Mouse (Mus musculus): ENCODE results near the gene Fcrl6. TPM values are rescaled to one million over a fixed set of nuclear protein-coding genes. Genes with fewer than 3 reads are reported as not detected.

Gene Fcrl6
- total RNA-seq, 1 experiment, result not detected

DNA sequence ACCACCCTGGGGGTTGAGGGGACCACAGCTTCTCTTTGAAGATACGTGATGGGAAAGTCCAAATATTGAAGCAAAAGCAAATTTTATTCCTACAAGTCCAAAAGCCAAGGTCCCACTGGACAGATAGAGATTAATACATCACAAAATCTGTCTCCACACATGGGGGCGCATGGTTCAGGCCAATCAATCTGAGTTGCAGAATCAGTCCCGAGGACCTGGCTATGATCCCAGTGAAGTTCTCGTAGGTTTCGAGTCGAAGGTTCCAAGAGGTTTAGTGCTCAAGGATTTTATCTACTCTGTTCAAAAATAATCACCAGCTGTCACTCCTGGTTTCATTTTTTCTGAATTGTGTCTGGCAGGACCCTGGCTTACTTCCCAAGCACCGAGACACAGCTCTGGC, 51.3 kb downstream of the Fcrl6 start:
- H3K27ac ChIP-seq (ENCODE audit: insufficient read depth, low read depth, low read length, poor library complexity, severe bottlenecking), result no peak overlapping the region
- H3K36me3 ChIP-seq (ENCODE audit: control insufficient read depth, insufficient read depth, low read length, poor library complexity, severe bottlenecking), result no peaks in the 10 kb centered on the region
- no peak overlapping the region for H3K4me3 ChIP-seq (ENCODE audit: insufficient read depth in 1 of 2, low read depth in 1 of 2, low read length in 2 of 2, poor library complexity in 1 of 2, severe bottlenecking in 1 of 2)
- H3K9me3 ChIP-seq (ENCODE audit: control insufficient read depth, insufficient read depth, low read depth, low read length), result no peaks in the 10 kb centered on the region
- in situ Hi-C loops (cut with MboI; ENCODE audit: low sequenced_read_pairs in 2 of 2, unreplicated experiment in 2 of 2), result no loop called here
- TF ChIP-seq ZNF384 (IDR thresholded peaks at IDR 0.05; ENCODE audit: low read depth, low read length) (no peak), ZC3H11A (IDR thresholded peaks at IDR 0.05; ENCODE audit: borderline replicate concordance, low read depth, low read length) (no peak), CHD2 (IDR thresholded peaks at IDR 0.05; ENCODE audit: low read depth, low read length) (no peak), MAFK (IDR thresholded peaks at IDR 0.05; ENCODE audit: insufficient read depth, low read depth, low read length) (no peak), HCFC1 (IDR thresholded peaks at IDR 0.05; ENCODE audit: borderline replicate concordance, insufficient read depth, low read length) (no peak)
- peaks cover 2 to 9% of the 10 kb centered on the region in 2 experiments; a peak in 3 of 4 replicates for H3K4me1 ChIP-seq (ENCODE audit: control insufficient read depth in 2 of 2, insufficient read depth in 2 of 2, low read length in 2 of 2, poor library complexity in 1 of 2)
- no peak for DNase-seq (ENCODE audit: low read depth, low spot score)
- H3K9ac ChIP-seq (ENCODE audit: insufficient read depth, low read depth, low read length, poor library complexity, severe bottlenecking), result no peak overlapping the region

DNA sequence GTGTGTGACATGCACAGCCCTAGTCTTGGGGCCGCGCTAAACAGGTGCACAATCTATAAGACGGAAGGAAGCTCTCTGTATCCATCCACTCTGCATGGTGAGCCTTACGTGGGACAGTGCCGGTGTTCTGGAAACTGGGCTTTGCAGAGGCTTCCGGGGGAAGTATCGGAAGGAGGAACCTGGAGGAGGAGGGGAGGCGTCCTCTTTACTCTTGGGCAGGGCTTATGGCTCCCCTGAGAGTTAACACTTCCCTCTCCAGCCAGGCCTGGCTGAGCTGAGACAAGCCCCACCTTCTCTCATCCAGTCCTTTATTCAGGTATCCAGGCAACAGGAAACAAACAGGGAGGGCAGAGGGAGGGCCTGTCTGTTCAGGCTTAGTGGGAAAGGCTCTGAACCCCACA, 51.8 kb downstream of the Fcrl6 start:
- no peaks in the 10 kb centered on the region for H3K9me3 ChIP-seq (ENCODE audit: control insufficient read depth, insufficient read depth, low read depth, low read length)
- in situ Hi-C loops (cut with MboI; ENCODE audit: low sequenced_read_pairs in 2 of 2, unreplicated experiment in 2 of 2), result no loop called here
- H3K36me3 ChIP-seq (ENCODE audit: control insufficient read depth, insufficient read depth, low read length, poor library complexity, severe bottlenecking), result no peaks in the 10 kb centered on the region
- H3K27ac ChIP-seq (ENCODE audit: insufficient read depth, low read depth, low read length, poor library complexity, severe bottlenecking), result no peak overlapping the region
- H3K9ac ChIP-seq (ENCODE audit: insufficient read depth, low read depth, low read length, poor library complexity, severe bottlenecking), result peak overlapping the region; percentile 46
- DNase-seq (ENCODE audit: low read depth, low spot score), result peak; percentile 47
- H3K4me1 ChIP-seq (ENCODE audit: control insufficient read depth in 2 of 2, insufficient read depth in 2 of 2, low read length in 2 of 2, poor library complexity in 1 of 2), result peaks cover 2 to 9% of the 10 kb centered on the region in 2 experiments; a peak in 3 of 4 replicates
- H3K4me3 ChIP-seq (ENCODE audit: insufficient read depth in 1 of 2, low read depth in 1 of 2, low read length in 2 of 2, poor library complexity in 1 of 2, severe bottlenecking in 1 of 2), result peak overlapping the region; percentile 57 to 66
- TF ChIP-seq ZNF384 (IDR thresholded peaks at IDR 0.05; ENCODE audit: low read depth, low read length), result no peak
- no peak for TF ChIP-seq MAFK (IDR thresholded peaks at IDR 0.05; ENCODE audit: insufficient read depth, low read depth, low read length)
- no peak for TF ChIP-seq HCFC1 (IDR thresholded peaks at IDR 0.05; ENCODE audit: borderline replicate concordance, insufficient read depth, low read length)
- TF ChIP-seq CHD2 (IDR thresholded peaks at IDR 0.05; ENCODE audit: low read depth, low read length), result no peak
- no peak for TF ChIP-seq ZC3H11A (IDR thresholded peaks at IDR 0.05; ENCODE audit: borderline replicate concordance, low read depth, low read length)

DNA sequence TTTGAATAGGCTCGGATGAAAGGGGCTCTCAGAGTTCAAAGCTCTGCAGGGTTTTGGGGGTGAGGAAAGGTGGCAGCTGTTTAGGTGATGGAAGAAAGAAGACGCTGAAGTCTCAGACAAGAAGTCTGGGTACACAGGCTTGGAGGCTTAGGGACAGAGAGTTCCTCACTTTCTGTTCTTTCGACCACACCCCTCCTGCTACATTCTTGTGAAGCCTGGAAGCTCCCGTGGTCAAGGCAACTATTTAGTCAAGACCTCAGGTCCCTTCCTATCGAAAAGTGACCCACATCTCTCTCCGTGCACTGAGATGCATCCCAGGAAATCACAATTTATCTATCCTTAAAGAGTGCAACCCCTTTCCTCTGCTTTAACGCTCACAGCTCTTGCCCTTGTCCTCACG, 52.6 kb downstream of the Fcrl6 start:
- H3K4me3 ChIP-seq (ENCODE audit: insufficient read depth in 1 of 2, low read depth in 1 of 2, low read length in 2 of 2, poor library complexity in 1 of 2, severe bottlenecking in 1 of 2), result peak overlapping the region in 1 of 2 experiments; percentile 66; a peak in 3 of 4 replicates
- no peak for DNase-seq (ENCODE audit: low read depth, low spot score)
- peaks cover 2 to 11% of the 10 kb centered on the region in 2 experiments; a peak in 3 of 4 replicates for H3K4me1 ChIP-seq (ENCODE audit: control insufficient read depth in 2 of 2, insufficient read depth in 2 of 2, low read length in 2 of 2, poor library complexity in 1 of 2)

DNA sequence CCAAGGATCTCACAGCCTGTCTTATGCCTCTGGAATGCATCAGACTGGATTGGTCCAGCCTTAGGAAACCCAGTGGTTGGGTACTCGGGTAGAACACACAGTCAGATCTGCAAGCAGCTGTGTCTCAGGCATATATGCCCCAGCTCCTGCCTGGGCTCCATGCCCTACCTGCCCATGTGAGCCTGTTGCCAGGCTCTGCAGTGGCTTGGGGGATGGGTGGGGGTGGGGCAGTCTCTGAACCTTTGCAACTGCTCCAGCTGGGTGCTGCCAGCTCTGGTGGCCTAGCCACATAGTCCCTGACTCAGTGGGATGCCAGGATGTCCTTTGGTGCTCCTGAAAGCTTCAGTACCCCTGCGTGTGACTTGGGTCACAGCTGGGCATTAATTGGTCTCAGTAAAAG, 53.0 kb downstream of the Fcrl6 start:
- Histone ChIP-seq H3K9ac (ENCODE audit: insufficient read depth, low read depth, low read length, poor library complexity, severe bottlenecking) (no peak overlapping the region), H3K9me3 (ENCODE audit: control insufficient read depth, insufficient read depth, low read depth, low read length) (no peaks in the 10 kb centered on the region), H3K4me3 (ENCODE audit: insufficient read depth in 1 of 2, low read depth in 1 of 2, low read length in 2 of 2, poor library complexity in 1 of 2, severe bottlenecking in 1 of 2) (no peak overlapping the region), H3K36me3 (ENCODE audit: control insufficient read depth, insufficient read depth, low read length, poor library complexity, severe bottlenecking) (no peaks in the 10 kb centered on the region), H3K27ac (ENCODE audit: insufficient read depth, low read depth, low read length, poor library complexity, severe bottlenecking) (no peak overlapping the region), H3K4me1 (ENCODE audit: control insufficient read depth in 2 of 2, insufficient read depth in 2 of 2, low read length in 2 of 2, poor library complexity in 1 of 2) (peaks cover 2 to 11% of the 10 kb centered on the region in 2 experiments; a peak in 3 of 4 replicates)
- in situ Hi-C loops (cut with MboI; ENCODE audit: low sequenced_read_pairs in 2 of 2, unreplicated experiment in 2 of 2), result no loop called here
- DNase-seq (ENCODE audit: low read depth, low spot score), result no peak
- TF ChIP-seq CHD2 (IDR thresholded peaks at IDR 0.05; ENCODE audit: low read depth, low read length) (no peak), MAFK (IDR thresholded peaks at IDR 0.05; ENCODE audit: insufficient read depth, low read depth, low read length) (no peak), HCFC1 (IDR thresholded peaks at IDR 0.05; ENCODE audit: borderline replicate concordance, insufficient read depth, low read length) (no peak)

More for the DNA sequence above, 52.6 kb downstream of the Fcrl6 start:
- H3K9ac ChIP-seq (ENCODE audit: insufficient read depth, low read depth, low read length, poor library complexity, severe bottlenecking), result no peak overlapping the region
- H3K27ac ChIP-seq (ENCODE audit: insufficient read depth, low read depth, low read length, poor library complexity, severe bottlenecking), result no peak overlapping the region
- in situ Hi-C loops (cut with MboI; ENCODE audit: low sequenced_read_pairs in 2 of 2, unreplicated experiment in 2 of 2), result no loop called here
- TF ChIP-seq ZC3H11A (IDR thresholded peaks at IDR 0.05; ENCODE audit: borderline replicate concordance, low read depth, low read length) (no peak), ZNF384 (IDR thresholded peaks at IDR 0.05; ENCODE audit: low read depth, low read length) (no peak), MAFK (IDR thresholded peaks at IDR 0.05; ENCODE audit: insufficient read depth, low read depth, low read length) (no peak), HCFC1 (IDR thresholded peaks at IDR 0.05; ENCODE audit: borderline replicate concordance, insufficient read depth, low read length) (no peak), CHD2 (IDR thresholded peaks at IDR 0.05; ENCODE audit: low read depth, low read length) (no peak)
- H3K36me3 ChIP-seq (ENCODE audit: control insufficient read depth, insufficient read depth, low read length, poor library complexity, severe bottlenecking), result no peaks in the 10 kb centered on the region
- no peaks in the 10 kb centered on the region for H3K9me3 ChIP-seq (ENCODE audit: control insufficient read depth, insufficient read depth, low read depth, low read length)

DNA sequence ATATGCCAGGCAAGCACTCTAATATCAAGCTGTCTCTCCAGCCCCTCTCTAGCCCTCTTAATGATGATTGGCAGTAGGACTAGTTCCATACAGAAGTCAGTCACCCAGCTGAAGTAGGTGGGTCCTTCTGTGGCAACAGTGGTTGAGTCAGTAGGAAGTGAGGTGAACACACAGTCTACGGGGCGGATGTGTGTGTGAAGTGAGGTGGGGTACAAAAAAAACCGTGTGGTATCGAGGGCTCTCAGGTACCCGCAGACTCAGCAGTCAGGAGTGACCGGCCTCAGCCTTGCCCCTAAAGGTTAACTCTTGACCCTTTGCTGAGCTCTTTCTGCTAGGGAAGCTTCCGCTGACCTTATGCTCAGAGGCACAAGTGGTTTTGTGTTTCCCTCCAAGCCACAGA, 53.9 kb downstream of the Fcrl6 start:
- no peak overlapping the region for H3K9ac ChIP-seq (ENCODE audit: insufficient read depth, low read depth, low read length, poor library complexity, severe bottlenecking)
- H3K4me3 ChIP-seq (ENCODE audit: insufficient read depth in 1 of 2, low read depth in 1 of 2, low read length in 2 of 2, poor library complexity in 1 of 2, severe bottlenecking in 1 of 2), result no peak overlapping the region
- H3K36me3 ChIP-seq (ENCODE audit: control insufficient read depth, insufficient read depth, low read length, poor library complexity, severe bottlenecking), result no peaks in the 10 kb centered on the region
- H3K27ac ChIP-seq (ENCODE audit: insufficient read depth, low read depth, low read length, poor library complexity, severe bottlenecking), result no peak overlapping the region
- DNase-seq (ENCODE audit: low read depth, low spot score), result no peak
- TF ChIP-seq HCFC1 (IDR thresholded peaks at IDR 0.05; ENCODE audit: borderline replicate concordance, insufficient read depth, low read length), result no peak
- no peak for TF ChIP-seq ZNF384 (IDR thresholded peaks at IDR 0.05; ENCODE audit: low read depth, low read length)
- TF ChIP-seq CHD2 (IDR thresholded peaks at IDR 0.05; ENCODE audit: low read depth, low read length), result no peak
- no peak for TF ChIP-seq ZC3H11A (IDR thresholded peaks at IDR 0.05; ENCODE audit: borderline replicate concordance, low read depth, low read length)
- no peak for TF ChIP-seq MAFK (IDR thresholded peaks at IDR 0.05; ENCODE audit: insufficient read depth, low read depth, low read length)
- in situ Hi-C loops (cut with MboI; ENCODE audit: low sequenced_read_pairs in 2 of 2, unreplicated experiment in 2 of 2), result no loop called here
- no peaks in the 10 kb centered on the region for H3K9me3 ChIP-seq (ENCODE audit: control insufficient read depth, insufficient read depth, low read depth, low read length)
- H3K4me1 ChIP-seq (ENCODE audit: control insufficient read depth in 2 of 2, insufficient read depth in 2 of 2, low read length in 2 of 2, poor library complexity in 1 of 2), result peaks cover 2 to 11% of the 10 kb centered on the region in 2 experiments; a peak in 3 of 4 replicates

All from ES-E14 (cell line).